Comparison of ENCODE assay signal across 11 mouse cellular contexts in genomic region chr10:96230391-96230790, GRCm38 (mm10).
DNase-seq lines count a peak whose midpoint lies in the region; ATAC-seq and TF ChIP-seq lines count a peak whose summit lies in the region.
"Had no signal": no experiment of that assay in that cellular context is flagged by ENCODE, and none has a peak within 500 bp of the region (broad histone marks: within the 10 kb centered on the region; RNA-seq: fewer than 3 reads in every experiment).

No protein-coding gene starts in this region.

- TF ChIP-seq CTCF in hindbrain, postnatal 0 days (IDR thresholded peaks at IDR 0.05; ENCODE audit: low read depth), result peak; percentile 20; the same call in 1 of the 2 replicates

- no peak overlapping the region for H3K4me3 ChIP-seq in hindbrain, postnatal 0 days (ENCODE audit: low read length)
- no peak overlapping the region for H3K4me3 ChIP-seq in hindbrain, embryonic 11.5 days (ENCODE audit: low read depth, low read length)
- H3K4me3 ChIP-seq in intestine, embryonic 16.5 days (ENCODE audit: low read length), result no peak overlapping the region
- no peak overlapping the region for H3K4me3 ChIP-seq in liver, embryonic 15.5 days (replicated peaks)
- no peak overlapping the region for H3K4me3 ChIP-seq in stomach, embryonic 15.5 days (replicated peaks)
- H3K4me3 ChIP-seq: limb, embryonic 12.5 days had no signal

- H3K4me1 ChIP-seq in hindbrain, postnatal 0 days (ENCODE audit: insufficient read depth, low read length), result no peaks in the 10 kb centered on the region
- no peaks in the 10 kb centered on the region for H3K4me1 ChIP-seq in hindbrain, embryonic 11.5 days (replicated peaks; ENCODE audit: control insufficient read depth, insufficient read depth, low read length)
- H3K4me1 ChIP-seq in intestine, embryonic 16.5 days (ENCODE audit: control insufficient read depth, insufficient read depth, low read length), result peaks cover 7% of the 10 kb centered on the region
- 0 out of 2 replicates have a peak, but pooled peaks cover 9% of the 10 kb centered on the region for H3K4me1 ChIP-seq in liver, embryonic 15.5 days (replicated peaks)
- 0 out of 2 replicates have a peak, but pooled peaks cover 4% of the 10 kb centered on the region for H3K4me1 ChIP-seq in stomach, embryonic 15.5 days

- H3K36me3 ChIP-seq in hindbrain, postnatal 0 days (ENCODE audit: insufficient read depth, low read length), result no peaks in the 10 kb centered on the region
- H3K36me3 ChIP-seq in hindbrain, embryonic 11.5 days (ENCODE audit: control insufficient read depth, insufficient read depth, low read length), result no peaks in the 10 kb centered on the region
- H3K36me3 ChIP-seq in intestine, embryonic 16.5 days (ENCODE audit: control insufficient read depth, insufficient read depth, low read length), result no peaks in the 10 kb centered on the region
- H3K36me3 ChIP-seq in liver, embryonic 15.5 days (replicated peaks), result no peaks in the 10 kb centered on the region
- H3K36me3 ChIP-seq in stomach, embryonic 15.5 days, result no peaks in the 10 kb centered on the region
- H3K36me3 ChIP-seq: limb, embryonic 12.5 days had no signal

- no peak overlapping the region for H3K27ac ChIP-seq in hindbrain, postnatal 0 days
- no peak overlapping the region for H3K27ac ChIP-seq in hindbrain, embryonic 11.5 days (ENCODE audit: low read depth, low read length)
- no peak overlapping the region for H3K27ac ChIP-seq in intestine, embryonic 16.5 days (ENCODE audit: low read length)
- H3K27ac ChIP-seq in liver, embryonic 15.5 days (replicated peaks), result peak overlapping the region; percentile 16; the same call in 1 of the 2 replicates
- no peak overlapping the region for H3K27ac ChIP-seq in stomach, embryonic 15.5 days
- H3K27ac ChIP-seq: limb, embryonic 12.5 days had no signal

- H3K9me3 ChIP-seq in hindbrain, postnatal 0 days (ENCODE audit: low read length), result no peaks in the 10 kb centered on the region
- no peaks in the 10 kb centered on the region for H3K9me3 ChIP-seq in hindbrain, embryonic 11.5 days (ENCODE audit: control insufficient read depth, low read length)
- H3K9me3 ChIP-seq in intestine, embryonic 16.5 days (ENCODE audit: control insufficient read depth, low read length), result no peaks in the 10 kb centered on the region
- no peaks in the 10 kb centered on the region for H3K9me3 ChIP-seq in liver, embryonic 15.5 days (replicated peaks)
- H3K9me3 ChIP-seq in stomach, embryonic 15.5 days, result no peaks in the 10 kb centered on the region
- H3K9me3 ChIP-seq: limb, embryonic 12.5 days had no signal

- H3K9ac ChIP-seq in hindbrain, postnatal 0 days (replicated peaks; ENCODE audit: low read length), result no peak overlapping the region
- no peak overlapping the region for H3K9ac ChIP-seq in hindbrain, embryonic 11.5 days (ENCODE audit: low read depth, low read length)
- no peak overlapping the region for H3K9ac ChIP-seq in intestine, embryonic 16.5 days (ENCODE audit: low read depth, low read length)
- H3K9ac ChIP-seq in liver, embryonic 15.5 days, result no peak overlapping the region
- no peak overlapping the region for H3K9ac ChIP-seq in stomach, embryonic 15.5 days
- H3K9ac ChIP-seq: limb, embryonic 12.5 days had no signal

- DNase-seq in hindbrain, postnatal 0 days (ENCODE audit: low spot score), result no peak
- DNase-seq in hindbrain, embryonic 11.5 days (ENCODE audit: low spot score), result no peak
- DNase-seq in gastrocnemius, adult 18-20 months (ENCODE audit: low spot score), result no peak
- no peak for DNase-seq in frontal cortex, postnatal 14 days (ENCODE audit: low spot score in 2 of 2)
- DNase-seq in ovary, adult 18-20 months (ENCODE audit: low spot score), result no peak

- 82% methylated on average over 8 of the region's 8 CpGs for WGBS in hindbrain, postnatal 0 days
- 88% methylated on average over 8 of the region's 8 CpGs for WGBS in hindbrain, embryonic 11.5 days
- 78% methylated on average over 8 of the region's 8 CpGs for WGBS in intestine, embryonic 16.5 days
- 55% methylated on average over 8 of the region's 8 CpGs for WGBS in liver, embryonic 15.5 days (ENCODE audit: insufficient replicate concordance)
- WGBS in stomach, embryonic 15.5 days, result 73% methylated on average over 8 of the region's 8 CpGs

- no peak for ATAC-seq in hindbrain, postnatal 0 days
- ATAC-seq in hindbrain, embryonic 11.5 days (ENCODE audit: low FRiP score), result no peak
- ATAC-seq in intestine, embryonic 16.5 days, result peak; percentile 28; the same call in 1 of the 2 replicates
- ATAC-seq in liver, embryonic 15.5 days (ENCODE audit: insufficient read depth), result peak; percentile 84
- ATAC-seq in stomach, embryonic 15.5 days (ENCODE audit: insufficient read depth, low FRiP score, low read depth), result 0 out of 2 replicates have a peak, but pooled peaks have one; percentile 56

- no peaks in the 10 kb centered on the region for H3K27me3 ChIP-seq in hindbrain, postnatal 0 days (ENCODE audit: insufficient read depth, low read length)
- no peaks in the 10 kb centered on the region for H3K27me3 ChIP-seq in hindbrain, embryonic 11.5 days (ENCODE audit: control insufficient read depth, insufficient read depth, low read length)
- no peaks in the 10 kb centered on the region for H3K27me3 ChIP-seq in intestine, embryonic 16.5 days (replicated peaks; ENCODE audit: control insufficient read depth, insufficient read depth, low read length)
- no peaks in the 10 kb centered on the region for H3K27me3 ChIP-seq in liver, embryonic 15.5 days
- H3K27me3 ChIP-seq in stomach, embryonic 15.5 days (replicated peaks), result no peaks in the 10 kb centered on the region
- H3K27me3 ChIP-seq: limb, embryonic 12.5 days; Patski had no signal

- H3K4me2 ChIP-seq in hindbrain, postnatal 0 days (ENCODE audit: low read depth, low read length), result no peak overlapping the region
- no peak overlapping the region for H3K4me2 ChIP-seq in hindbrain, embryonic 11.5 days (replicated peaks; ENCODE audit: low read depth, low read length)
- H3K4me2 ChIP-seq in intestine, embryonic 16.5 days (ENCODE audit: low read depth, low read length), result no peak overlapping the region
- no peak overlapping the region for H3K4me2 ChIP-seq in liver, embryonic 15.5 days
- H3K4me2 ChIP-seq in stomach, embryonic 15.5 days, result no peak overlapping the region
- H3K4me2 ChIP-seq: heart, embryonic 11.5 days; limb, embryonic 12.5 days had no signal

Comparison
In these comparisons a context has a peak if more than half of its experiments do, and no peak if none do; other contexts are left out.
1. ATAC-seq: peak in intestine, embryonic 16.5 days (single experiment), liver, embryonic 15.5 days (single experiment) and stomach, embryonic 15.5 days (single experiment); none in hindbrain, postnatal 0 days (single experiment) and hindbrain, embryonic 11.5 days (single experiment).